Mouse (Mus musculus): ENCODE measurements around the gene Ttc8.

Gene Ttc8

GRCm38 (mm10) chr12:98973461-98973860 lies 53.1 kb downstream of the Ttc8 start:
- DNase-seq (ENCODE audit: low read depth) = no peak

- DNase-seq (ENCODE audit: low read depth) = no peak
These were observed 53.9 kb downstream of the Ttc8 start for GRCm38 (mm10) chr12:98974157-98974804.

- DNase-seq (ENCODE audit: low read depth) = no peak
These were observed 60.7 kb downstream of the Ttc8 start for GRCm38 (mm10) chr12:98981081-98981480.

- no peak for DNase-seq (ENCODE audit: low read depth)
These were observed 64.4 kb downstream of the Ttc8 start for GRCm38 (mm10) chr12:98984785-98985184.

- peak; percentile 44 for DNase-seq (ENCODE audit: low read depth)
These were observed 70.9 kb downstream of the Ttc8 start for GRCm38 (mm10) chr12:98991076-98991829.

- no peak for DNase-seq (ENCODE audit: low read depth)
These were observed 71.4 kb downstream of the Ttc8 start for GRCm38 (mm10) chr12:98991830-98992216.

GRCm38 (mm10) chr12:98993736-98994135 lies 73.4 kb downstream of the Ttc8 start:
- no peak for DNase-seq (ENCODE audit: low read depth)

GRCm38 (mm10) chr12:98994366-98994765 lies 74.0 kb downstream of the Ttc8 start:
- peak; percentile 34 for DNase-seq (ENCODE audit: low read depth)

GRCm38 (mm10) chr12:98995881-98996280 lies 75.5 kb downstream of the Ttc8 start:
- DNase-seq (ENCODE audit: low read depth) = peak; percentile 34

- peak; percentile 58 for DNase-seq (ENCODE audit: low read depth)
These were observed 76.2 kb downstream of the Ttc8 start for GRCm38 (mm10) chr12:98996581-98996988.

- no peak for DNase-seq (ENCODE audit: low read depth)
These were observed 76.7 kb downstream of the Ttc8 start for GRCm38 (mm10) chr12:98997046-98997445.

- DNase-seq (ENCODE audit: low read depth) = no peak
These were observed 78.5 kb downstream of the Ttc8 start for GRCm38 (mm10) chr12:98998662-98999428.

- DNase-seq (ENCODE audit: low read depth) = no peak
These were observed 79.9 kb downstream of the Ttc8 start for GRCm38 (mm10) chr12:99000310-99000709.

- peak; percentile 16 for DNase-seq (ENCODE audit: low read depth)
These were observed 82.7 kb downstream of the Ttc8 start for GRCm38 (mm10) chr12:99003046-99003445.

- DNase-seq (ENCODE audit: low read depth) = no peak
These were observed 84.4 kb downstream of the Ttc8 start for GRCm38 (mm10) chr12:99004752-99005151.

GRCm38 (mm10) chr12:99008786-99009185 lies 88.4 kb downstream of the Ttc8 start:
- no peak for DNase-seq (ENCODE audit: low read depth)

- no peak for DNase-seq (ENCODE audit: low read depth)
These were observed 89.1 kb downstream of the Ttc8 start for GRCm38 (mm10) chr12:99009430-99009829.

- no peak for DNase-seq (ENCODE audit: low read depth)
These were observed 89.7 kb downstream of the Ttc8 start for GRCm38 (mm10) chr12:99010044-99010443.

- DNase-seq (ENCODE audit: low read depth) = no peak
These were observed 90.9 kb downstream of the Ttc8 start for GRCm38 (mm10) chr12:99011161-99011861.

- DNase-seq (ENCODE audit: low read depth) = no peak
These were observed 95.5 kb downstream of the Ttc8 start for GRCm38 (mm10) chr12:99015870-99016269.

GRCm38 (mm10) chr12:99024430-99024960 lies 104.1 kb downstream of the Ttc8 start:
- DNase-seq (ENCODE audit: low read depth) = no peak

GRCm38 (mm10) chr12:99026291-99026690 lies 105.9 kb downstream of the Ttc8 start:
- no peak for DNase-seq (ENCODE audit: low read depth)
